Mouse (Mus musculus): Measurements from ENCODE around the gene Eif2a.
A peak's percentile ranks its signal among the peaks of the same experiment; 100 is the strongest.
"Not testable (repeated sequence)": the region's sequence is repeated elsewhere in the genome, so short reads cannot be mapped to it uniquely, and the experiment has no call there.

The Eif2a gene

DNA sequence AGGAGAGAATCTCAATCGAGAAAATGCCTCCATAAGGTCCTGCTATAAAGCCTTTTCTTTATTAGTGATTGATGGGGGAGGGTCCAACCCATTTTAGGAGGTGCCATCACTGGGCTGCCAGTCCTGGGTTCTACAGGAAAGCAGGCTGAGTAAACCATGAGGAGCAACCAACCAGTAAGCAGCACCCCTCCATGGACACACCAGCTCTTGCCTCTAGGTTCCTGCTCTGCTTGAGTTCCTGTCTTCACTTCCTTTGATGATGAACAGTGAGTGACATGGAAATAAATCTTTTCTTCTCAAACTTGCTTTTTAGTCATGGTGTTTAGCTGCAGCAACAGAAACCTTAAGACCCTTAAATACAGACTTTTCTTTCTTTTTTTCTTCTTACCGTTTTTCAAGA, 4.3 kb upstream of the Eif2a start:
- no peak for DNase-seq (ENCODE audit: low spot score)

DNA sequence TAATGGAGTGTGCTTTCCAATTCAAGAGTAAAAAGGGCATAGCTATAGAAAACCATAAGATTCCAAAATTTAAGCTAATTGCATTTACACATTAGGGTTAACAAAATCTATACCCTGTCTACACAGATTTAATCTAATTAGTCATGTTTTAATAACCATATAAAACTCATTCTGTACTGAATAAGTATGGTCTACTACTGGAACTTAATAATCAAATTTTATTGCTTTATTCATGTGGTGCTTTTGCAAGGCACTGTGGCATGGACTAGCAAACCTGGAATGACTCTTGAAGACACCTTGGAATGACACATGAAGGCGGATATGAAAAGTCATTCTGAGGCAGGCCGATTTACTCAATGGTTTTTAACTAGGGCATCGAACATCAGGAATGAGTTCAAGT, 2.2 kb upstream of the Eif2a start:
- no peak for DNase-seq (ENCODE audit: low spot score)

DNA sequence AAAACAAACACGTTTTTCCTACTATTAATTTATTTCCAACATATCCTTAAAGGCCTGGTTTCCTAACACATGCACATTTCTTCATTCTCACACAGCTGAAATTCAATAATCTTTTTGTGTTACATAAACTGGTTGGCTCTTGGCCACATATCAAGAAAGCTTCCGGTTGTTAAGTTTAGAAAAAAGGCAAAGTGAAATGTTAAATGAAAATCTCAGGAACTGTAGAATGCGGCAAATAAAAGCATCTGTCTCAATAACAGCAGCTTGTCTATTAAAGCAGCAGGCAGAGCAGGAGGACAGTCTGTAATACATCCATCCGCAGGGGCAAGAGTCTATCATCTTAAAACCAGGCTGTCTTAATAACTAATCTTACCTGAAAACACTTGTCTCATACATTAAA, 1.4 kb upstream of the Eif2a start:
- no peak for DNase-seq (ENCODE audit: low spot score)

DNA sequence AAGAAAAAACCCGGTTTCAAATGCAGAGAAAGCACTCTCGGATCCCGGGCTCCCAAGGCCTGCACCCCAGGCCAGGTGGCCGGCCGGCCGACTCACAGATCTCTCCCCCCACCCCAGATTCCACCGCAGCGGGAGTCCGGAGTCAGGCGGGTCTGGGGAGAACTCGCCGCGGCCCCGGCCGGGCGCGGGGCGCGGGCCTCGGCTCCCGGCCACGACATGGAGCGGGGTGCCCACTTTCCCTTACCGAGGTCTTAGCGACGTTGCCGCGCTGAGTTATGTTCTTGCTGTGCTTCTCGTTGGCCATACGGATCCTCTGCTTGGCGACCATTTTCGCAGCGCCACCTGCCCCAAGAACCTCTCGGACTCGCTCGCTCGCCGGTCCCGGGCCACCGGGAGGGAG, 455 bp upstream of the Eif2a start:
- DNase-seq (ENCODE audit: low spot score) = peak; percentile 40

DNA sequence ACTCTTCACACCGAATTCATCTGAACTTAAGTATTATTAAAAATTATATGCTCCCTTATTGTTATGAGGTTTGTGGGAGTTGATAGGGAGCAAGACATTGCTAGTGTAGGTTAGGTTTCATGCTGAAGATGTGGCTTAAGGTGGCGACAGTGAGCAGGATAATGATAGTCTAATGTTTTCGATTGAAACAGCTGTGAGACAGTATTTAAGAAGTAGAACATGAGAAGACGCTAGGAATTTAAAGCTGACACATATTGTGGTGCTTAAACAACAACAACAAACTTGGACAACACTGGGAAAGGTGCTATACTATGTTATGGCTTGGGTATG, 752 bp downstream of the Eif2a start:
- no peak for DNase-seq (ENCODE audit: low spot score)

DNA sequence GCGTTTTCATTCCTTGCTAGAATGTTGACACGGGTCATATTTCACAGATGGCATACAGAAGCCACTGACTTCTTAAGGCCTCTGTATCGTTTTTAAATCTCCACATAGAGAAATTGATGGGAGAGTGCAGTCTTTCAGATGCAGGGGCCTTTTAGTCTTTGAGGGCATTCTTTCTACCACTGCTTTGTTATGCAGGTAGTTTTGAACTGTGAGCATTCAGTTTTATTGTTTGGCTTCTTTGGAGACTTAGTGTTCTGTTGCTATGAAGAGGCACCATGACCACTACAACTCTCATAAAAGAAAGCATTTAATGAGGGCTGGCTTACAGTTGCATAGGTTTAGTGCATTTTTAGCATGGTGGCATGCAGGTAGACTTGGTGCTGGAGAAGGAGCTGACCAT, 11.0 kb downstream of the Eif2a start:
- no peak for DNase-seq (ENCODE audit: low spot score)

DNA sequence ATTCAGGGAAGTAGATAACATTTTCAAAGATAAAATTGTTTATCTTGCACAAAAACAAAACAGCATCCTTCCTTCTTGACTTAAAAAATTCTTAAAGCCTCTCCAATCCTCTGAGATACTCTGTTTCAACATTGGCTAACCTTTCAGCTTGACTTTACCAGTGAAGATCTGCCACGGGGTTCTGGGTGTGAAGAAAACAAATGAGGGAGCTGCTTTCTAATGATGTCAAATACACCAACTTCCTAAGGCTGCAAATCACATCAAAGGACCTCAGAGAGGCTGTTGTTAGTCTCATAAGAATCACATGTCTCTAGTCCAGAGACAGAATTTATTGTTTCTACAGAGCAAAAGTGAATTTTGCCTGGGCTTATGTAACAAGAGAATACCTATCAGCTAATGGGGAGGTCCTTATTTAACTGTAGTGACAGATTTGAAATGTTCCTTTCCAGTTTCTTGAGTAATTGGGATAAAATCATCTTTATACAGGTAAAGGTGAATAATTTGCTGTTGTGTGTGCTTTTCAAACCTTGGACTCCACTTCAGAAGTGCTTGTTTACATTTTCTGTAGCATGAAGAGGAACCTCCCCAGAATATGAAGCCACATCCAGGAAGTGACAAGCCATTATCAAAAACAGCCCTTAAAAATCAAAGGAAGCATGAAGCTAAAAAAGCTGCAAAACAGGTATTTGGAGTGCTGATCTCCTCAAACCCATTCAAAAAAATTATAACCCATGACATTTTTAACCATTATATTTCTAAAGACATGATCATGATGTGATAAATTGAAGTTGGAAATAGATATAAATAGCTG, 26.6 kb downstream of the Eif2a start:
- DNase-seq (ENCODE audit: low spot score) = no peak

DNA sequence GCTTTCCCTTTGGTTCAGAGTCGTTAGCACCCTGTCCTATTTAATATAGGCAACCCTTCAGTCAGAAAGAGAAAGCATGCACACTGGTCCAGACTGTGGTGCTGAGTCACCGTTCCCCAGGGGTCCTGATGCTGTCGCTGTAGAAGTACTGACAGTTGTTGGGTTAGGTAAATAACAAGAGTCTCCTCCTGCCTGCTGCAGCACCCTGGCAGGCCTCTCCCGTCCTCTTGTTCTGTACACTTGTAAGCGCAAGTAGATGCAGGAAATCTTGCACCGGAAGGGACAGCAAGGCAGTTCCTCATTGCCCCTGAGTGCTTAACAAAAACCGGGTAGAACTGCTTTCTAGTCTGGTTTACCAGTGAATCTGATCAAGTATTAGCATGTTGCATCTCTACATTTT, 31.0 kb downstream of the Eif2a start:
- no peak for DNase-seq (ENCODE audit: low spot score)

DNA sequence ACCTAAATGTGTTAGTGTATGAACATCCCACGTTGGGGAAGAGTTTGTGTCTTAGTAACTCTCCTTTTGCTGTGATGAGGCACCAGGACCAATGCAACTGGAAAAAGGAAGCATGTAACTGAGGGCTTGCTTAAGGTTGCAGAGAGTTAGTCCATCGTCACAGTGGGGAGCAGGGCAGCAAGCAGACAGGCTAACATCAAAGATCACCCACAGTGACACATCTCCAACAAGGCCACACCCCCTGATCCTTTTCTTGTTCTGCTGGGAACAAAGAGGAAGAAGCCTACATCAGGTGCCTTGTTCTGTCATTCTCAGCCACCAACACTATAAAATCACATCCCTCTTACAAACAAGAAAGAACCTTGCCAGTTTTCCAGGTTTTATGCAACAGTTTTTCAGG, 34.3 kb downstream of the Eif2a start:
- DNase-seq (ENCODE audit: low spot score) = no peak

DNA sequence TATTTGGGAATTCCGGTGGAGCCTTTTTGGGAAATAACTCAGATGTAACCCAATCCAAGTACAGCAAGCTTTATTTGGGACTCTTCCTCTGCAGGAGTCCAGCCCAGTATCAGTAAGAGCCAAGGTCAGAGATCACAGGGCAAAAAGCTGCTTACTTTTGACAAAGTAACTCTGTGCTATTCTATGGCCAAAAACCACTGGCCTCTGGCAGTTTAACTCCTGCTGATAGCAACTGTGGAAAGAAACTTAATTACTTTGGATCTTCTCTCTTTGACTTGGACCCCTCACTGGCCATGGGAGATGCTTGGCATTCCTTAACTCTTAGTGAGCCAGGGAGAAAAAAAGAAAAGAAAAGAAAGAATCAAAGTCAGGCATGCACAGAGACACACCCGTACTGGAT, 35.8 kb downstream of the Eif2a start:
- no peak for DNase-seq (ENCODE audit: low spot score)

DNA sequence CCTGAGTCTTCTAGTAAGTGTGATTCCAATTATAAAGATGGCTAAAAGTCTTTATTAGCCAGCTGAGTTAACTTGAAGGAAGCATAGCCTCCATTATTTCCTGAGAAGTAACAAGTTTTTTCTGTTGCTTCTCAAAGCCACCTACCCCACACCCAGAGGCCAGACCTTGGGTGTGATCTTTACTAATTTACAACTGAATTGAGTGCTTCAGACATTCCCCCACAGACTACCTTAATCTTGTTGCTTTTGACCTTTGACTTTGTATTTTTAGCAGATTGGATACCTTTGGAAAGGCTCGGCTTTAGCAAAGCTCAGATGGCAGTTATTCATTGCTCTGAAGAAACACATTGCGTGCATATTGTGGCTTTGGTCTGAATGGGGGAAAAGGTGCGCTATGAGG, 45.2 kb downstream of the Eif2a start:
- DNase-seq (ENCODE audit: low spot score) = no peak

DNA sequence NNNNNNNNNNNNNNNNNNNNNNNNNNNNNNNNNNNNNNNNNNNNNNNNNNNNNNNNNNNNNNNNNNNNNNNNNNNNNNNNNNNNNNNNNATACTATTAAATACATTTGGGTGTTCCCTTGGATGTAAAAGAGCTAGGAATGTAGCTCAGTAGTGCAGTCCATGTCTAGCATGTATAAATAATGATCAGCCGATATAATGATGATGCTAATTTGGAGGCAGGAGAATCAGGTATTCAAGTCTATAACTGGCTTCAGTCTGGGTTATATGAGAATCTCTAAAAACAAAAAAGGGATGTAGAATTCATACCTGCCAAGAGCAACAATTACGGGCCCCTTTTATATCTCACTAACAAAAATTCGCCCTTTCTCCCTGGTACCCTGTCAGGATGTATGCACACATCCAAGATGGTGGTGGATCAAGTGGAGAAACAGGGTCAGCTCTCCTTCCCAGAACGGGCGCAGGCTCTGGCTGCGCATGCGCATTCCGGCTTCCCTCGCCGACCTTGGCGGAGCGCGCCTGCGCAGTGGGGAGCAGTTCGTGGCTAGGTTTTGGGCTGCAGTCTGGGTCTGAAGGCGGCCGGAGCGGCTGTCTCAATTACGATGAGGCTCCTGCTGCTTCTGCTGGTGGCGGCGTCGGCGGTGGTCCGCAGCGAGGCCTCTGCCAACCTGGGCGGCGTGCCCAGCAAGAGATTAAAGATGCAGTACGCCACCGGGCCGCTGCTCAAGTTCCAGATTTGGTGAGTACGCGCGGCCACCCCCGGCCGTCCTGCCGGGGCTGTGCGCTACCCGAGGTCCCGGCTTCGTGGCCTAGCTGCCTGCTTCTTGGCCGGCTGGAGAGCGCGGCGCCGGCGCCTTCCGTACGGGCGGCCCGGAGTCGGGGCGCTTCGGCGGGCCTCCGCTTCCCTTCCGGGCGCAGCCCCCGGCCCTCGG, 50.8 kb downstream of the Eif2a start, which contains the start of gene Selenot:
TSS of gene Selenot (plus strand) at position 500 of the 930 bp plus-strand sequence.
- peak; percentile 95 for DNase-seq (ENCODE audit: low spot score)

DNA sequence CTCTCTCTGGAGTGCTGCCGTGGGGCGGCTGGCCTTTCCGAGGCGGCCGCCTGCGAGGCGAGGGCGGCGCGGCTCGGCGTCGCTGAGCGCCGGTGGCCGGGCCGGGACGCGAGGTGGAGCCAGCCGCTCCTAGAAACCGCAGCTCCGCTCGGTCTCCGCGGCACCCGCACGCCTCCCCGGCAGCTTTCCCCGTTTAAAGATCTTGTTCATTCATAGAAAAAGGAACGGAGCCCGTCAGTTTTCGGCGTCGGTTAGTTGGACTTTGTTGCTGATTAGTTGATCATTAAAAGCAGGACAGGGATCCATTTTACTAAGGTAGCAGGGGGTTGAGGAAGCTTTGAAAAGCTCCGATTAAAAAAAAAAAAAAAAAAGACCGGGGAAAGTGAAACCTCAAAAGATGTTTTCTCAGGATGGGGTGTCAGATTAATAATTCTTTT, 51.5 kb downstream of the Eif2a start:
- DNase-seq (ENCODE audit: low spot score) = peak; percentile 62

DNA sequence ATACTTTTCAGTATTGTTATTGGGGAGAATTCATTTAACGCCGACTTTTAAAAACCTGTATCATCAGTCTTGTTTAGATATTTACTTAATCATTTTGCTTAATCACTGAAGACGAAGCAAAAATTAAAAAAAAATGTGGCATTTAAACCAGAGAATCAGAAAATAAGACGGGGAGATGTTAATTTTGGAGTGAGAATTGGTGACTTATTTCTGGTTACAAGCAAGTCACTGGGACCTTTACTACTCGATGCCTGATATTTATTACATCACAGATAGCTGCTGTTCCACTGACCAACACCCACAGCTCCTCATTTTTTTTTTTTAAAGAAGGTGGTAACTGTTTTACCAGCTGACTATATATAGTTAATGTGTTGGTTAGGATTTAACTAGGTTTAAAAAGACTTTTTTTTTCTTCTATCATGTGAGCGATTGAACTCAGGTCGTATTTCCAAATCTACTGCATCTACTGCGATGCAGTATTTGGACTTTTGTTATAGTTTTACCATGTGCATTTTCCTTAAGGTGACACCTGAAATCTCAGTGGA, 52.0 kb downstream of the Eif2a start:
- DNase-seq (ENCODE audit: low spot score) = no peak

DNA sequence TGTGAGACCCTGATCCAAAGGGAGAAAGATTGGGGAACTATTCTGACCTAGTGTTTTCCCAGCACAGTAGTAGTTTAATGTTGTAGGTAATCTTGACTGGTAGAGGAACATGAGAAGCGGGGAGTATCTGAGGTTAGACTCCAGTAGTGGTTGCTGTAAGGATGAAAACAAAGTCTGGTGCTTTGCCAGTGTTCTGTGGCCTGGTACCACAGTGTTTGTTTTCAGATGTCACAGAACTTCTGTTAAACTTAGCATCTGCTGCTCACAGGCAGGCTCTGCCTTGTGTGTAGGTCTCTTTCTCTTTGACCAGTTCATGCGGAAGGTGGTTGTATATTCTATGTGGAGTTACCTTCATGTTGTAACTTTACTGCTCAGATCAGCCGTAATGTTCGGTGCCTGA, 55.9 kb downstream of the Eif2a start:
- DNase-seq (ENCODE audit: low spot score) = no peak

DNA sequence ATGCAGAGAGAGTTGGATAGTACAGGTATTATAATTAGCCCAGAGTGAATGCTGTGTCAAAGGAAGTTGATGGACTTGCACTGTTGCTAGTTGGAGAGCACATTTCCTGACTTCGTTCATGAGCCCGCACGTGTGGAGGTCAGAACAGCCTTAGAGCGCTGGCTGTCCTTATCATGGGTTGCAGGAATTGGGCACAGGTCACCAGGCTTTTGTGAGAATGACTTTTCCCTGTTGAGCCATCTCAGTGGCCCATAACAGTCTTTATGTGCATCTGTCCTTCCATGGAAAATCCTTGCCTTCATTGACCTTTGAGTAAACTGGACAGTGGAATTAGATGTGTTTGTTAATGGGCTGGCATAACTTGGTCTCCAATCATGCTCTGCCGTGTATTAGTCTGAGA, 56.7 kb downstream of the Eif2a start:
- no peak for DNase-seq (ENCODE audit: low spot score)

DNA sequence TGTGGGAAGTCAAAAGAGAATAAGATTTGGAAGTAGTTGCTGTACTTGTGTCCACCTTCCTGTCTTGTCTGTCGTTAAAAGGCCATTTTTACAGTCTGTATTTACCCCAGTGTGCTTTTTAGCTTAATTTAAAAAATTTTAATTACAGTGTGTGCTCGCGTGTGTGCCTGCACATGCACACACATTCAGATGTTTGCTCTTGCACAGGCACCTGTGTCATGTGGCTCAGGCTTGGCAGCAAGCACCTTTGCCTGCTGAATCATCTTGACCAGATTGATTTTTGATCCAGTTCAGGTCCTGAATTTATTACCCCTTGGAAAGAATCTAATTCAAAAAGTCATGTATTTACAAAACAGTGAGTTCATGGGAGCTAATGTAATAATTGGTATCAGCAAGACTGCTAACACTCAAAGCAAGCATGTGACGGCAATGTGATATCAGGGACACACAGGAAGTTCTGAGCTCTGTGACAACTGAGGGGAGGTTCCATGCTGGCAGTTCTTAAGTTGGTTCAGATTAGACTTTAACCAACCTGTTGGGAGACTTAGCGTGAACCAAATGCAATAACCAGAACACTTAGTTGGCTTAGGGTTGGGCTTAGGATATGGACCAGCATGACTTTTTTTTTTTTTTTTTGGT, 57.3 kb downstream of the Eif2a start:
- DNase-seq (ENCODE audit: low spot score) = peak; percentile 42

DNA sequence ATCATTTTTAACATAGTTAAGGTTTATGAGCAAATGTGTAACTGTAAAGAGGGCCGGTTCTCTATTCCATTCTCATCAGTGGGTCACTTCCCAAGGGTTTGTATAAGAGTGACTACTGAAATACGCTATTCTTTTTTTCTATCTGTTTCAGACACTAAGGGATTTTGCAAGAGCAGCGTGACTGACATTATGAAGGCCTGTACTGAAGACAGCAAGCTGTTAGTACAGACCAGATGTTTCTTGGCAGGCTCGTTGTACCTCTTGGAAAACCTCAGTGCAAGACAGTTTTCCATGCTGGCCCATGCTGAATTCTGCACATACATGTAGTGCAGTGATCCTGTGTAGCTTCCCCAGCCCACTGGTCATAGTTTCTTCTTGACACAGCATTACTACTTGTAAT, 64.9 kb downstream of the Eif2a start:
- DNase-seq (ENCODE audit: low spot score) = not testable (repeated sequence)

DNA sequence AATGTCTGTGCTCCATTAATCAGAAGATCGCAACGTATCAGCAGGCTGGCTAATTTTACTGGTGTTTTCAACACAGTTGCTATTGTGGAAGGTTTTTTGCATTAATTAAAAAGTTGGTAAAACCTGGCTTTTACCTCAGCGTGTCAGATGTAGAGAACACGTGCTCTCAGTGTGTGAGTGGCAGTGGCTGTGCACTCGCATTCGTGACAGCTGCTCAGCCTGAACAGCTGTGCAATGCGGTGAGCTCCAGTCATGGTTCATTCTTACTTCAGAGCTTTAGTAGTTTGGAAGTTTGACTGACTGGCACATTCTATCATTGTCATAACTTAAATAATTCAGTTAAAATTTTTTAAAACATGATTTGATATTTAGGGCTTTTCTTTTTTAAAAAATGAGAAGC, 67.0 kb downstream of the Eif2a start:
- not testable (repeated sequence) for DNase-seq (ENCODE audit: low spot score)

DNA sequence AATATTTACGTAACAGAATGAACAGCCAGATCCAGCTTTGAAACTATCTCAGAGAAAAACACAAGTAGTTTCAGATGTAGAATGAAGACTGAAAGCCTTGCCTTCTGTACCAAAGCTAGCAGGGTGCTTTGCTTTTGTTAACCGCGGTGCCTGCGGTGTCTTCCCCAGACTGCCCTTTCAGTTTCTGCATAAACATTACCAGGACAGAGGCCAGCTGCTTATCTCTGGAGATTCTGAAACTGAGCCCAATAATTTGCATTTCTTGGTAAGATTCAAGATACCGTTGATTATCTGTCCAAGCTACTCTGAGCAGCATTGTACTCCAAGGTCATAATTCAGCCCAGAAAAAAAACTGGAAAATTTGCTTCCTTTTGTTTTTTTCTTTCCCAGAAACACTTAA, 68.0 kb downstream of the Eif2a start:
- no peak for DNase-seq (ENCODE audit: low spot score)

Data from yolk sac, embryonic 10.5 days (tissue).